Mouse (Mus musculus) right cerebral cortex, postnatal 25 days (tissue): ENCODE measurements around the gene Snai3.
A peak's percentile ranks its signal among the peaks of the same experiment; 100 is the strongest.

Source experiments
- DNase-seq: peaks from one replicate; pipeline ENCODE4 v3.0.0; 2022

Snai3 gene

DNA sequence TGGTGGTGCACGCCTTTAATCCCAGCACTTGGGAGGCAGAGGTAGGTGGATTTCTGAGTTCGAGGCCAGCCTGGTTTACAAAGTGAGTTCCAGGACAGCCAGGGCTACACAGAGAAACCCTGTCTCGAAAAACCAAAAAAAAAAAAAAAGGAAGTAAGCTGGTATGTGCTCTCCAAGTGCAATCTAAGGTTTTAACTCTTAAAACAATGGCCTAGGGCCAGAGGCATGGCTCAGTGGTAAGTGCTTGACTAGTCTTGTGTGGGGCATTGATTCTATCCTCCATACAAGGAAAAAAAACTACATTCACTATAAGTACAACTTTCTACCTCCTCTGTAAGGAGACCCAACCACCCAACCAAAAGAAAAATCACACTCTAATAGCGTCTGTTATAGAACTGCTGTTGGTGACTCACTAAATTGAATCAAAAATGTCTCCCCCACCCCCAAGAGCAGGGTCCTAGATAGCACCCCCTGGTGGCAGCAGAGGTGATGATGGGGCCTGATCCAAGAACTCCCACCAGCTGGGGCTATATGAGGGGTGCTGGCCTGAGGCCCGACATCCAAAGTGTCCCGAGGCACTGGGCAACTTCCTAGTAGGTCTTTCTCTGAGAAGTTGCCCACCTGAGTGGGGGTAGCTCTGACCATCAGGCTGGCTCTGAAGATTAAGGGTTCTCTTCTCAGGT lies 1.2 kb downstream of the Snai3 start:
- DNase-seq: no peak

DNA sequence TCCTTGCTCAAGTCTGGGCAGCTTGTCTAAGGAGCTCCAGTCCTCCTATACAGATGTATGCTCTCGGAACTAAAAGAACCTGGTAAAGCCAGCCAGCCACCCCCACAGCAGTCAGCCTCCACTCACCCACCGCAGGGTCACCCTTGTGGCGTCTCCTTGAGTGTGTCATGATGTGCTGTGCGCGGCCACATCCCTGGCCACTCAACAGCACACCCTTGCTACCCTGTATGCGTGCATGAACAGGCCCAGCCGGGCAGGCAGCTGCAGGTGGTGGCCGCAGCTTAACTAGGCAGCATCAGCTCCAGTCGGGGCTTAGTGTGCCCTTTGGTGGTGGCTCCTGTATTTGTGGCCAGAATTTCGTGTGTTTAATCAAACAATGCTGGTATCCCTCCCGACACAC lies 3.4 kb downstream of the Snai3 start:
- DNase-seq: no peak

DNA sequence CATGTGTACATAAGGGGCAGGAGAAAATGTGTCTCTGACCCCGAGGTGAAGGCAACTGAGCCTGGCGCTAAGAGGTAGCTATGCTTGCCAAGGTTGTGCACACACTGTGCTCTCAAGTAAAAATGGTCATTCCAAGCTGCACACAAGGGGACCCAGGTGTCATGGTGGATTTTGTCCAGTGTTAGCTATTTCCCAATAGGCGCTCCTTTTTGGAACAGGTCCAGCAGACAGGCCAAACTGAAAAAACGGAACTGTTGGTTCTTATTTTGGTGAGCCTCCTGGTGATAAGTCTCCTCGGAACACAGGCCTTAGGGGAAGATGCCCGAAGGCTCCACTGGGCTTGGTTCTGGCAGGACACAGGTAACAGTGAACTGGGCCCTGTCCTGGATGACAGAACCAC lies 6.1 kb downstream of the Snai3 start:
- DNase-seq: no peak

DNA sequence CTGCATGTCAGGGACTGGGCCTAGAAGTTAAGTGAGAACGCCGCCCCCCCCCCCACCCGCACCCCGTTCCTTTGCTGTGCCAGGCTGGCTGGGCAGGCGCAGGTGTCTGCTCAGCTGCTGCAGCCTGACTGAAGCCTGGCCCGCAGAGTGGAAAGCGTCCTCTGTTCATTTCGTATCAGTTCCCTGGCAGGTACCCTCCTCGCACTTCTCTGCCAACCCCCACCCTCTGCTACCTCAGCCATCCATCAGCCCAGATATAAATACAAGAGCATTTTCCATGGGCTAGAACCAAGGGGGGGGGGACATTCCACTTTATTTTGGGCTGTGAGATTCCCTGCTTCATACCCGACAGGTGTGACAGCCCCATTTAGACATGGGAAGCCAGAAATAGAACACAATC lies 8.4 kb downstream of the Snai3 start:
- no peak for DNase-seq

- no peak for DNase-seq
Measured at GRCm38 (mm10) chr8:122451161-122451703, 9.3 kb downstream of the Snai3 start.

- DNase-seq: no peak
Measured at GRCm38 (mm10) chr8:122445203-122445602, 15.3 kb downstream of the Snai3 start.

DNA sequence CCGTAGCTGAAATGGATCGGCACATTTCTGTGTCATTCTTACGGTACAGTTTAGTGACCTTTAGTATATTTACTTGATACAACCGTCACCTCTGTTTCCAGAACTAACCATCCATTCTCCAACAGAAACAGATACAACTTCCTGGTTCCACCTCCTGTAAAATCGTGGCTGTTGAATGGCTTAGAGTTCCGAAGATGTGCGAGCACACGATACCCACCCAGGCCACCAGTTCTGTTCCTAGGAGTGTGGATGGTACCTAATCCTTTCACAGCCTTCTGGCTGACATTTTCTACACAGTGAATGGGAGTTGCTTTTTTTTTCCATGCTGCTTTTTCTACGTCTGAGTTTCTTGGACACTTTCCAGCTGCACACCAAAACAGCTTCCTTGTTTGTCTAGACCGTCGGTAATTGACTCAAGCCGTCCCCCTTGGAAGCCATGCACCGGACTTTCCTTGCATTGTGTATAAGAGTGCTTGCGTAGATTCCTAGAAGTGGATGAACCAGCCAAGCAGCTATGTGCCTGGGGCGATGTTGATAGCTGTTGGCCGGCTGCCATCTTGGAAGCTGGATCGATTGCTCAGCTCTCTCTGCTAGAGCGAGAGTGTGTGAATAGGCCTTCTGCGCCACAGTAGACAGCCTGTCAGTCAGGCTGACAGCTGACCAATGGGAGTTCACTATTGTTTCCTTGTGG lies 16.3 kb downstream of the Snai3 start:
- peak; percentile 76 for DNase-seq

- peak; percentile 100 for DNase-seq
Measured at GRCm38 (mm10) chr8:122443262-122444006, 17.1 kb downstream of the Snai3 start, which contains the start of gene Mvd. Gene Mvd, minus strand, starts transcription at chr8:122443422.

GRCm38 (mm10) chr8:122442781-122443180 lies 17.8 kb downstream of the Snai3 start:
- no peak for DNase-seq

- DNase-seq: no peak
Measured at GRCm38 (mm10) chr8:122442356-122442755, 18.2 kb downstream of the Snai3 start.

- DNase-seq: no peak
Measured at GRCm38 (mm10) chr8:122441326-122441725, 19.2 kb downstream of the Snai3 start.

GRCm38 (mm10) chr8:122439336-122439735 lies 21.2 kb downstream of the Snai3 start:
- no peak for DNase-seq

DNA sequence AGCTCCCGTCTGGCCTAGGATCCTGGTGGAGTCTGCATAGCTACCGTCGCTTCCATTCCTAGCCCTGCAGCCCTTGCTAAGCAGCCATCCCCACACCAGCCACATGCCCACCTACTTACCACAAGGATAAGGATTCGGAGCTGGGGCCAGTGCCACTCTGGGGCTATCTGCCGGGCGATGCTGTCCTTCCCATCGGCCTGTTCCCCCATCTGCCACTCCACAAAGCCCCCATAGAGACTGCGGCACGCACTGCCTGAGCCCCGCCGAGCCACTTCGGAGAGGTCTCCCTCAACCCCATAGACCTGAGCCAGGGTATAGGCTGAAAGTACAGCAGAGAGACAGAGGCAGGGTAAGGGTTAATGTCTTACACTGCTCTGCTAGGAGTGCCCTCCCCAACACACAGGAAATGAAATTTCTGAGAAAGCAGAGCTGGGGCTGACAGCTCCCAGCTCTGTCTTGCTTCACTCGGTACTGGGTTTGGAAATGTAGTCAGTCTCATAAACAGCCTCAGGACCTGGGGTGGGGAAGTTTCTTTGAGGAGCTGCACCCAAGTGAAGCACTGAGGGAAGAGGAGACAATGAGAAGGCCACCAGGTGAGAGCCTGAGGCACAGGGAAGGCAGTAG lies 22.7 kb downstream of the Snai3 start:
- DNase-seq: no peak

GRCm38 (mm10) chr8:122436586-122437125 lies 23.9 kb downstream of the Snai3 start:
- no peak for DNase-seq

GRCm38 (mm10) chr8:122436146-122436545 lies 24.4 kb downstream of the Snai3 start:
- no peak for DNase-seq

DNA sequence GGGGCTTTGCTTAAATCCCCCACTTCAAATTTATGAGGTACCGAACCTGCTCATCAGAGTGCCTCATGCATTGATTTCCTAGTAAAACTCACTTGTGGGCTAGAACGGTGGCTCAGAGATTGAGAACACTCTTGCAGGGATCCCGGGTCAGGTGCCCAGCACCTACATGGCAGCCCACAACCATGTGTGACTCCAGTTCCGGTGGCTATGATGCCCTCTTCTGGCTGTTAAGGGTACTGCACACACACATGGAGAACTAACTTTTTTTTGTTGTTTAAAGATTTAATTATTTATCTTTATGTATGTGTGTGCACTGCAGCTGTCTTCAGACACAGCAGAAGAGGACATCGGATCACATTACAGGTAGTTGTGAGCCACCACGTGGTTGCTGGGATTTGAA lies 25.2 kb downstream of the Snai3 start:
- DNase-seq: no peak

- DNase-seq: no peak
Measured at GRCm38 (mm10) chr8:122433269-122433905, 27.1 kb downstream of the Snai3 start.

DNA sequence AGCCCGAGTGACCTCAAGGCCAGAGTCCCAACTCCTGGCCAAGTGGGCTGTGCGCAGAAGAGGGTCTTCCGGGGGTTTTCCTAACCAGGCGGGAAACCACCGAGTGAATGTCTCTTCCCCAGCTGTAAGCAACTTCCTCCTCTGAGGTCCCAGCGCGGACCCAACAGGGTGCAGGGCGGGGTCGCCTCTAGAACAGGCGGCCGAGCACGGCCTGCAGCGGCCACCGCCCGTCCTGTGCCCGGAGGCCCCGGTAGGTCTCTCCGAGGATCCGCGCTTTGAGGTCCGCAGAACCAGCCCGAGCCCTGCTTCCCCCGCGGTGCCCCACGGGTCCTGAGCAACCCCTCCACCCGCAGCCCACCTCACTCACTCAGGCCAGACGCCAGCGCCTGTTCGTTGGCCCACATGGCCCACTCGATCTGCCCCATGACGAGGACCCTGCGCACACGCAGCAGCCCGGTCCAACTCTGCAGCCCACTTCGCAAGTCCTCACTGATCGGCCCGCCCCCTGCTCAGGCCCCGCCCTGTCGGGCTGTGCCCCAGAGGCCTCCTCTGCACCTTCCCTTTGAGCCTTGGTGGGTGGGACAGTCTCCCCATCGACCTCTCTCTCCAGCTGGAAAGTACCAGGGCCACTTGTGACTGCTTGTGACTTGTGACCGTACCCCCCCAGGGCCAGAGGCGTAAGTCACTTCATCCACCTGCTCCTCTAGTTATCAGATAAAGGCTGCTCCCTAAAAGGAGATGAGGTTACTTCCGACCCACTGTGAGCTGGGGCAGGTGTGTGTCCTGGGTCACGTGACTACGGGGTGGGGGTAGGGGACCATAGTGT lies 27.9 kb downstream of the Snai3 start, which contains the start of gene Cyba:
Gene Cyba (minus strand): TSS at position 488 of the 826 bp plus-strand sequence.
- DNase-seq: no peak

- DNase-seq: no peak
Measured at GRCm38 (mm10) chr8:122431694-122432442, 28.7 kb downstream of the Snai3 start.

DNA sequence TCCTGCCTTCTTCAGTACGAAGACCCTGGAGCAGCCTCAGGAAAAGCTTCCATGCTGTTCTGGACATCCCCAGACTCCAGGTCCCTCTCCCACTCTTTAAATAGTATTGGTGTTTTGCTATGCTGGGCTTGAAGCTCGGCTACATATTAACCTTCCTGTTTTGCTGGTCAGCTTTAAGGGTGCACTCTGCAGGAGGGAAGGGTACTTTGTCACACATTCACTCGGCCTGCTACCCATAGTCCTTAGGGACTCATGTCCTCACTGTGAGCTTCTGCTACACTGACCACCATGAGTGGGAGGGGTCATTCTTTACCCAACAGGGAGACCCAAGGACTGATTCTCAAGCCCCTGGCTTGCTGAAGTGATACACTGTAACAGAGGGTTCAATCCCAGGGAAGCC lies 29.9 kb downstream of the Snai3 start:
- DNase-seq: no peak
